Mouse (Mus musculus): ENCODE measurements around the gene Mip.
"Not testable (repeated sequence)": the region's sequence is repeated elsewhere in the genome, so short reads cannot be mapped to it uniquely, and the experiment has no call there.

Mip gene

DNA sequence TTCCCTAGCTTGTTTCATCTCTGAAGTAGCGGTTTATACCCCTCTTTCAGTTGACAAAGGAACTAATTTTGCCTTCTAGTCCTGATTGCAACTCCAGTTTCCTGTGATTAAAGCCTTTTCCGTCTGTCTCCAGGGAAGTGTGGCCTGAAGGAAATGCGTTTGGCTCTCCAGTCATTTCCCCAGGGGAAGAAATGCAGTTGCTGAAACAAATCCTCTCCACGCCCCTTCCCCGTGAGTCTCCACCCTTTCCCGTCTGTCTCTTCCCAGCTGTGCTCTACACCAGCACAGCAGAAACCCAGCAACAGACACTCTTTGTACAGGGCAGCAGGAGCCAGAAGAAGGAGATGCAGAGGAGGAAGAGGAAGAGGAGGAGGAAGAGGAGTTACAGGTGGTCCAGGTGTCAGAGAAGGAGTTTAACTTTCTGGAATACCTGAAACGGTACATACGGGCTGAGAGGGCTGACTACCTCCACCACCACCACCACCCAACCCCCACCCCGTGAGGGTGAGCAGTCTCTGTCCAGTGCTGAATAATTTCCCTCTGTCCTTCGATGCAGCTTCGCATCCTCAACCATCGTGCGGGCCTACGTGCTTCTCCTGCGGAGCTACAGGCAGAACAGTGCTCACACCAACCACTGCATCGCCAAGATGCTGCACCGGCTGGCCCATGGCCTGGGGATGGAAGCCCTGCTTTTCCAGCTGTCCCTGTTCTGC lies 21.5 kb downstream of the Mip start:
- no peak for DNase-seq (ENCODE audit: low spot score in 2 of 2)

DNA sequence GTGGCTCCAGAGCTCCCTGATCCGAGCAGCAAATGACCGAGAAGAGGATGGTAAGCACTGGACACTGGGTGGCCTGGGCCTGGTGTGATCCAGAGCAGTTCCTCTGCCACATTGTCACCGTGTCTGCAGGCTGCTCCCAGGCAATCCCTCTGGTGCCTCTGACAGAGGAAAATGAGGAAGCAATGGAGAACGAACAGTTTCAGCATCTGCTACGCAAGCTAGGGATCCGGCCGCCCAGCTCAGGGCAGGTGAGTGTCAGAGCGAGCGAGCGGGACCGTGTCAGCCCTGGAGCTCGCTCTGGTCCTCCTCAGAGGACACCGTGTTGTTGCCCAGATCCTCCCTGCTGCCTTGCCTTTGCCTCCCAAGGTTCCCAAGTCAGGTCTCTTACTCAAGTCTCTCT lies 24.9 kb downstream of the Mip start:
- no peak for DNase-seq (ENCODE audit: low spot score in 2 of 2)

DNA sequence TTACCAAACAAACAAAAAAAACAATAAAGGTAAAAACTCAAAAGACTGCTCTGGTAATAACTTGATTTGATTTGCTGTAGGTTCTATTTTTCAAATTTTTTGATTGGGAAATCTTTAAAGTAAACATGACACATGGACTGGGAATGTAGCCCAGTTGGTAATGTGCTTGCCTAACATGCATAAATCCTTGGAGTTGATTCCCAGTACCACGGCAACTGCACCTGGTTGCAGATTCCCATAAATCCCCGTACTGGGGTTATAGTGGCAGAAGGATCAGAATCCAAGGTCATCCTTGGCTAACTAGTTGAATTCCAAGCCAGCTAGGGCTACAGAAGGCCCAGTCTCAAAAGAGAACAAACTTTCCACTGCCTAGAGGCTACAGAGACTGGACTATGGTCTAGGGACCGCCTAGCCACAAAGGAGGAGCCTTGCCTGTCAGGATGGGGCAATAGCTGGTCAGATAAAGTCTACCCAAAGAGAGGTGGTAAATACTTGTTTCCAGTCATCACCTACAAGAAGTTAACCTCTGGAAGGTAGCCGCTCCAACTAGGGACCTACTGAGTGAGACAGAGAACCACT lies 28.1 kb downstream of the Mip start, which contains the start of gene Apon:
Gene Apon, plus strand, starts transcription at position 420 of the 579 bp plus-strand sequence.
- no peak for DNase-seq (ENCODE audit: low spot score in 2 of 2)

DNA sequence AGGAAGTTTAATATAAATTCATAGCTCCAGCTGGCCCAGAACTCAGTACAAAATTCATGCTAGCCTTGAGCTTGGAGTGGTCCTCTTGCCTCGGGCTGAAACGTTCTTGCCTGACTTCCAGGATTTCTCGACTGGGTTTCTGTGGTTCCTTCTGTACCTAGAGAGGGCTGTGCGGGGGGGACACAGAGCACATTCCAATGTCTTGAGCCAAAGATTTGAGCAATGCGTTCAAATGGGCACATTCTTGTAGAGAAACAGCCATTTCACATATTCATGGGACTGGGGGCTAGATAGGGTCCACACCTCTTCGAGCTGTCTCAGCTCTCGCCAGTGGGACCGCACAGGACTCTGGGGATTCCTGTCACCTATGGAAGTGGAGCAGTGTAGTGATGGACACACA lies 30.3 kb downstream of the Mip start:
- DNase-seq (ENCODE audit: low spot score in 2 of 2): no peak

DNA sequence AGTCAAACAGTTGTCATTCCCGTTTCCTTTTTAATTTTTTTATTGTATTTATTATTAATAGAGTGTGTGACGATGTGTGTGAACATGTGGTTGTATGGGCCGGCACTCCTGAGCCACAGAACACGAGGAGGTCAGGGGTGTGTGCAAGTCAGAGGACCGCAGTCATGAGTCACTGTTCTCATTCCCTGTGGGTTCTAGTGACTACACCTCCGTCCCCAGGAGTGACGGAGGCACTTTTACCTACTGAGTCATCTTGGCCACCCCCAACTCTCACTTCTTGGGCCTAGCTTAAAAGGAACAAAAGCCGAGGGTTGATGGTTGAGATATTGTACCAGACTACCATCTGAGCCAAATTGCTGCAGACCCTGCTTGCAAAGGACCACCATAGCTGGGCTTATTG lies 30.7 kb downstream of the Mip start:
- no peak for DNase-seq (ENCODE audit: low spot score in 2 of 2)

DNA sequence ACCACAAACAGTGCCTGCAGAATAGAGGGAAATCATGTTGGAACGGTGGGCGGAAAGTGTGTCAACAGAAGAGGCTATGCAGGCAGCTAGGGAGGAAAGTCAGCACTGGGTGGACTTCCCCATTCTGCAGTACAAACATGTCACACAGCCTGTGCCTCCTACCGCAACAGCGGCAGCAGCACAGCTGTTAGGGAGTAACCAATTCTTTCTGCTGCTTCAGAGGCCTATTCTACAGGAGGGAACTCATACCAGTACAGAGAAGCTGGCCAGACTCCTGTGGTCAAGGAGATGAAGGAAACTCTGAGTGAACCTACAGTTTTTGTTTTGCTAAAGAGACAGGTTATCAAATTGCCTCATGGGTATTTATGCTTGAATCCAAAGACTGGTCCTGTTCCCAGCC lies 33.3 kb downstream of the Mip start:
- no peak for DNase-seq (ENCODE audit: low spot score in 2 of 2)

DNA sequence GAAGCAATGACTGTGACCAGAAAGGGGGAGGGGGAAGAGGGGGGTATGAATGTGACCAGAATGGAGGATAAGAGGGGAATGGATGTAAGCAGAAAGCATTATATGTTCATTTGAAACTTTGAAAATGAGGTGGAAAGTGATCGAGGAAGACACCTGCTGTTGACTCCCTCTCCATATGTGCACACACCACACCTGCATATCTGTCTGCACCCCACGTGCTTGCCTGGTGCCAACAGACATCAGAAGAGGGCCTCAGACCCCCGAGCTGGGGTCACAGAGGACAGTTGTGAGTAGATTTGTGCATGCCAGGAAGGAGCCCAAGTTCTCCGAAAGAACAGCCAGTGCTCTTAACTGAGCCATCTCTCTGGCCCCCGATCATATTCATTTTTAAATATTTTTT lies 34.3 kb downstream of the Mip start:
- no peak for DNase-seq (ENCODE audit: low spot score in 2 of 2)

DNA sequence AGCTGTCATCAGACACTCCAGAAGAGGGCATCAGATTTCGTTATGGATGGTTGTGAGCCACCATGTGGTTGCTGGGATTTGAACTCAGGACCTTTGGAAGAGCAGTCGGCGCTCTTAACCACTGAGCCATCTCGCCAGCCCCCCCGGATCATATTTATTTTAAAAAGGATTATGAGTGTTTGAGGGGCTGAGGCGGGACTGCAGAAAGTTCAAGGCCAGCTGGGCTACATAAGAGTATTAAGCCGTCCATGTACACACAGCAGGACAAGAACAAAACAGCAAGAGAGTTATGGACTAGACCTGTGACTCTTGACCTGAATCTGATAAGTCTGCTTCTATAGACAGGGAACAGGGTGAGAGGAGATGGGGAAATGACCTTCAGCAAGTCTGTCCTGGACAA lies 34.7 kb downstream of the Mip start:
- DNase-seq (ENCODE audit: low spot score in 2 of 2): not testable (repeated sequence)

DNA sequence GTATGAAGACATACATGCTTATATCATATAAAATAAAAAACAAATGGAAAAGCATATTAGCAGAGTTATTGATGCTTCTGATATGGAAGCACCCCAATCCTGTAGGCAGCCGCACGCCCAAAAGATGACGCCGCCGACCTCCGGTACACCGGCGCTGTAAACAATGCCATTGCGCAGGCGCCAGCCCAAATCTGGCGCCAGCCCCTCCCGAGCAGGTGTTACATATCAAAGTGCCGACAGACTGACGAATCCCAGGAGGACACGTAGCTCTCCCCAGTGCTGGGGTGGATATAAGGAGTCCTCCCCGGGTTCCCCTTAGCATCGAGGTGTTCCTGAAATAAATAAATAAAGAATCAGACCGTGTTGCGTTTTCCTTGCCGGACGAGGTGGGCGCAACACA lies 36.7 kb downstream of the Mip start:
- no peak for DNase-seq (ENCODE audit: low spot score in 2 of 2)

DNA sequence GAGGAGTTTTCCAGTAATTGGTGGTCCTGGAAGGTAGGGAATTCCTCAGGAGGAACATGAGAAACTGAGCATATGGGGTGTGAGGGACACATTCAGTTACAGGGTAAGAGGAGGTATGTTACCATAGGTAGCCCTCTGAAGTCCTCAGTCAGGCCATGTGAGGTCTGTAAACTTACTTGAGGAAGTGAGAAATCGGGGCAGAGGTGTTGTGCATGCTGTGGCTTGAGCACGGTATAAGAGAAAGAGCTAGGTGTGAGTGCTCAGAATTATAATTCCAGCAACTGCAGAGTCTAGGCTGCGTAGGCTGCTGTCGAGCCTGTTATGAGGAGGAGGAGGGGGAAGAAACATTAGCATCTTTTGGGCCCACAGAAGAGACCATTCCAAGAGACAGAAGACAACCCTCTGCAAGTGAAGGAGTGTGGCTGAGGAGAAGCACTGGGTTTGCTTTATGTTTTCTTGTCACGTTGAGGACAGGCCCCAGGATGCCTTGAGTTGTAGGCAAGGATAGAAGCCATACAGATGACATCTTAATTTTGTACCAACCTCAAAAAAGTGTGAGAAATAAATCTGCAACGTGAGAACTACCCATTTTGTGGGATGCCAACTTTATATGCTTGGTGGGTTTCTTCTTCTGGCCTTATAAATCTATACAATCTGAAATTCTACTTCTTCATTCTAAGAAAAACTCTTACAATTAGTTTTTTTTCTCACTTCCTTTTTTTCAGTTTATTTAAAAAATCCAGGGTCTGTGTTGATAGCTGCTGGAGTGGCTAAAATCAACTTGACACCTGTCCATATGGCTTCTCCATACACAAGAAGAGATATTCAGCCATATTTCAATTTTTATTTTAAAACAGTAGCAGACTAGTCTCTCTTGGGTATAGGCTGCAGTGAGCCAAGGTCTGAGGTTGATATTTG lies 38.0 kb downstream of the Mip start:
- no peak for DNase-seq (ENCODE audit: low spot score in 2 of 2)

DNA sequence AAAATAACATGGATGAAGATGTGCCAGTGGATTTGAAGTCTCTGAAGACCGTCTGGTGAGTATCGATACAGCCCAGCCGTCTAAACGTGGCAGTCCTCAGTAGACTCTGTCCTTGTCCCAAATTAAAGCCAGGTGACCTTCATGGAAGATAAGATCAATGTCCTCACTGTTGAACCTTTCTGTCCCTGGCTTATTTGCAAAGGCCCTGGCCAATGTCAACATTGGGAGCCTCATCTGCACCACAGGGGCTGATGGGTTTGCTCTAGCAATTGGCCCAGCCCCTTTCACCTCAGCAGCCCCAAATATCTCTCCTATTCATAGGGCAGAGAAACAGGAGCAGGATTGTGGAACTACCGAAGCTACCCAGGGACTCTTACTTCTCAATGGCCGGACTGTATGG lies 42.7 kb downstream of the Mip start, which contains the start of gene Apof:
Gene Apof, plus strand, starts transcription at position 301 of the 400 bp plus-strand sequence.
- DNase-seq (ENCODE audit: low spot score in 2 of 2): no peak

DNA sequence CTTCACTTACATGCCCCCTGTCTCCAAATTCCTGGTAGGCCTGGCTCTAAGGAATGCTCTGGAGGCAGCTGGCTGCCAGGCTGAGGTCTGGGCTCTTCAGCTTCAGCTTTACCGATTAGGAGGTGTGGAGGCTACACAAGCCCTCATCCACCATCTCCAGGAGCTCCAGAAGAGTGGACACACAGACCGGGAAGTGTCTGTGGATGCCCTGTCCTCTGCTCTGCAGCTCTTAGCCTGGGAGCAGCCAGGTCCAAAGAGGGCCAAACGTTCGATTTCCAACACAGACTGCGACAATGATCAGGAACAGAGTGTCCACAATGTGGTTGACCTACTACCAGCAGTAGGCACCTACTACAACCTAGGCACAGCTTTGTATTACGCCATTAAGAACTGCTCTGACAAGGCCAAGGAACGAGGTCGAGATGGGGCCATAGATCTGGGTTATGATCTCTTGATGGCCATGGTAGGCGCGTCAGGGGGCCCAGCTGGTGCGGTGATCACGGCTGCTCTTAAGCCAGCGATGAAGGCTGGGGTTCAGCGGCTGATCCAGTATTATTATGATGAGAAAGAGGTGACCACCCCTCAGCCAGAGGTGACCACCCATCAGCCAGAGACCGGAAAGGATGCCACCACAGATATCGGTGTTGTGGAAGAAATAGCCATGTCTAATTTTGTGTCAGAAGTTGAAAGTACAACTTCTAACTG lies 43.7 kb downstream of the Mip start:
- no peak for DNase-seq (ENCODE audit: low spot score in 2 of 2)

DNA sequence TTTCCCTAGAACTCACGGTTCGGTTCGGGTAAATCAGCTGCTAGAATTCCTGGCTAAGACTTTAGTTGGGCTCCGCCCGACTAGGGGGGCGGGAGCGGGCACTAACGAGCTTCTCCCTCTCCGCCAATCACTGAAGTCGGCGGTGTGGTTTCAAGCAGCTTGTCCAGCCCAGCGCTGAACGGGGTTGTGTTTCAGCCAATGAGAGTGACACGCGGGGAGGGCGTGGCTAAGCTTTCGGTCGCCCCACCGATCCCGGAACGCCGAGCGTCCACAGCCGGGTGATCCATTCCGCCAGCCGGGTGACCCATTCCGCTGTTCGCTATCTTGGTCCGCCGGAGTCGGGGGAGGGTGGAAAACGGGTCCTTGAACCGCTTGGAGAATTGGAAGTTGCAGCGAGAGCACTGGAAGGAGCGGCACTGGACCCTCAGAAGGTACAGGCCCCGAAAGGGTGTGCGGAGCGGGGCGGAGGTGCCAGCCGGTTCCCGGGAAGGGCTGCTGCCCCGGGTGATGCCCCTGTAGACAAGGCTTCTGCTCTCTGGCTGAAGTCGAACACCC lies 44.7 kb downstream of the Mip start, which contains the start of gene Stat2:
Gene Stat2, plus strand, starts transcription at position 273 of the 555 bp plus-strand sequence.
- peak; percentile 89 to 93 for DNase-seq (ENCODE audit: low spot score in 2 of 2)

DNA sequence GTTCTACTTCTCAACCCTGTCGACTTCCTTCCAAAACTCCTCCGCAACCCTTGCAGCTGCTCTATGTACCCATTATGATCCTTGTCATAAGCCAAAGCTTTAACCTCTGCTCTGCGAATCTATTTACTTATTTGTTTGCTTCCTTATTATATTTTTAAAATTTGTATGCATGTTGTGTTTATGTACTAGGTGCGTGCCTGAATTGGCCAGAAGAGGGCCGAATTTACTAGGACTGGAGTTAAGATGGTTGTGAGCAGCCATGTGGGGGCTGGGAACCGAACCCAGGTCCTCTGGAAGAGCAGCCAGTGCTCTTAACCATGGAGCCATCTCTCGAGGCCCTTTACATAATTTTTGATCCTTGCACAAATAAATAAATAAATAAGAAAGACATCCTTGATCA lies 45.2 kb downstream of the Mip start:
- no peak for DNase-seq (ENCODE audit: low spot score in 2 of 2)

DNA sequence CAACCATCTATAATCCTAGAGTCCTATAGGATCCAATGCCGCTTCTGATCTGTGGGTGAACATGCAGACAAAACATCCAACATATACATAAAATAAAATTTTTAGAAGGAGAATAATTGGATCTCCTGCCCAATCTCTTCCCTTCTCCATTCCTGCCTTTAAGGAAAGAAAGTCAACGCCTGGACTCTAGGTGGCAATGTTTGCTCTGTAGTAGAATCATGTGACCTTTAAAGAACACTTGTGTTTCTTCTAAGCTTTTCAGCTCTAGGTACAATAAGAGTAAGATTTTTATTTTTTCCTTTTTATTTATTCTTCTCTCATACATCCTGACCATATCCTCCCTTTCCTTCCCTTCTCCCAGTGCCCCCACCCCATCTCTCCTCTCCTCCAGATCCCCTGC lies 46.2 kb downstream of the Mip start:
- DNase-seq (ENCODE audit: low spot score in 2 of 2): no peak

DNA sequence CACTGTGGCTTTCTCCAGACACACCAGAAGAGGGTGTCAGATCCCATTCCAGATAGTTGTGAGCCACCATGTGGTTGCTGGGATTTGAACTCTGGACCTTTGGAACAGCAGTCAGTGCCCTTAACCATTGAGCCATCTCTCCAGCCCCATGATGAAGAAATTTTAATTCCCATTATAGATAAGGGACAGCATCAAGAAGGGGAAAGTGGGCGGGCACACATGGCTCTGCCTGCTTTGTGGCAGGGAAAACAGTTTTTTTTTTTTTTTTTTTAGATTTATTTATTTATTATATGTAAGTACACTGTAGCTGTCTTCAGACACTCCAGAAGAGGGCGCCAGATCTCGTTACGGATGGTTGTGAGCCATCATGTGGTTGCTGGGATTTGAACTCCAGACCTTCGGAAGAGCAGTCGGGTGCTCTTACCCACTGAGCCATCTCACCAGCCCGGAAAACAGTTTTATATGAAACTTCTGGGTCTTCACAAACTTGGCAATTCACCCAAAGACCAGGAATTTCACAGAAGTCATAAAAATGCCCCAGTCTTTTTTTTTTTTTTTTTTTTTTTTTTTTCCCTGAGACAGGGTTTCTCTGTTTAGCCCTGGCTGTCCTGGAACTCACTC lies 47.3 kb downstream of the Mip start:
- not testable (repeated sequence) for DNase-seq (ENCODE audit: low spot score in 2 of 2)

DNA sequence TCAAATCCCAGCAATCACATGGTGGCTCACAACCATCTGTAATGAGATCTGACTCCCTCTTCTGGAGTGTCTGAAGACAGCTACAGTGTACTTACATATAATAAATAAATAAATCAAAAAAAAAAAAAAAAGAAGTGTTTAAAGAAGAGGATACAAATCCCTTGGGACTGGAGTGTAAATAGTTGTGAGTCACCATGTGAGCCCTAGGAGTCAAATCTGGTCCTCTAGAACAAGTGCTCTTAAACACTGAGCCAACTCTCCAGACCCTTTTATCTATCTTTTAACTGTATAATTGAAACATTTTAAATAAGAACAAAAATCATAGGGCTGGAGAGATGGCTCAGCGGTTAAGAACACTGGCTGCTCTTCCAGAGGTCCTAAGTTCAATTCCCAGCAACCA lies 49.7 kb downstream of the Mip start:
- not testable (repeated sequence) for DNase-seq (ENCODE audit: low spot score in 2 of 2)

DNA sequence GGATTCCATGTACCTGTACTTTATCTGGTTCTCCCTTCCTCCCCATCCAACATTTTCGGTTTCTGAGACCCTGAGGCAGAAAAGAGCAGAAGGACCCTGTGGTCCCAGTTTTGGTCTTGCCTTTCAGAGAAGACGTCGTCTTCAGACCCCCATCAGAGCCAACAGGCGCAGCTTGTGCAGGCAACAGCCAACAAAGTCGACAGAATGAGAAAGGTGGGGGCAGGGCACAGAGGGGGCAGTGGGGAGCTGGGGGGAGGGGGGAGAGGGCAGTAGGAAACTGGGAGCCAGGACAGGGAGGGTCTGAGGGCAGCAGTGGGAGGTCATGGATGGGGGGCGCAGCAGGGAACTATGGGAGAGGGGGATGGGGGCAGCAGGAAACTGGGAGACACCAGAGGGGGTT lies 52.5 kb downstream of the Mip start:
- no peak for DNase-seq (ENCODE audit: low spot score in 2 of 2)

DNA sequence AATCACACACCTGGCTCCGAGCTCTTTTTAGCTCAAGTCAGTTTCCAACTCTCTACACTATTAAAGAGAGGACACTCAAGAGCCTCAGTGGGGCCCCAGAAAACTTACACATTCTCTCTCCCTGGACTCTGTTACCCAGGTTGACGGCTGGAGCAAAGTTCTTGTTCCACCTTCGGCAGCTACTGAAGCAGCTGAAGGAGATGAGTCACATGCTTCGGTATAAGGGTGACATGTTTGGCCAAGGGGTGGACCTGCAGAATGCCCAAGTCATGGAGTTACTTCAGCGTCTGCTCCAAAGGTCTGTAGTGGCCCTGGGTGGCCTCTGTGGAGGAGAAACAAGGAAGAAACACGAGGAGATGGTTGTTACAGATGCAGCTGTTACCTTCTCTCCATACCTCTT lies 55.3 kb downstream of the Mip start:
- no peak for DNase-seq (ENCODE audit: low spot score in 2 of 2)

All from frontal cortex, postnatal 25 days (tissue).